Mouse (Mus musculus) retina, postnatal 1 day (tissue): ENCODE results near the gene Gpx7.
A peak's percentile ranks its signal among the peaks of the same experiment; 100 is the strongest.
"Not testable (repeated sequence)": the region's sequence is repeated elsewhere in the genome, so short reads cannot be mapped to it uniquely, and the experiment has no call there.

Source experiments
- DNase-seq: peaks from one replicate; pipeline ENCODE4 v3.0.0-alpha.2; 2012

Gene Gpx7

GRCm38 (mm10) chr4:108388741-108389140 is 18.0 kb downstream of the Gpx7 start:
- peak; percentile 54 for DNase-seq

- DNase-seq, result peak; percentile 93
These were observed 19.0 kb downstream of the Gpx7 start for GRCm38 (mm10) chr4:108387681-108388253.

DNA sequence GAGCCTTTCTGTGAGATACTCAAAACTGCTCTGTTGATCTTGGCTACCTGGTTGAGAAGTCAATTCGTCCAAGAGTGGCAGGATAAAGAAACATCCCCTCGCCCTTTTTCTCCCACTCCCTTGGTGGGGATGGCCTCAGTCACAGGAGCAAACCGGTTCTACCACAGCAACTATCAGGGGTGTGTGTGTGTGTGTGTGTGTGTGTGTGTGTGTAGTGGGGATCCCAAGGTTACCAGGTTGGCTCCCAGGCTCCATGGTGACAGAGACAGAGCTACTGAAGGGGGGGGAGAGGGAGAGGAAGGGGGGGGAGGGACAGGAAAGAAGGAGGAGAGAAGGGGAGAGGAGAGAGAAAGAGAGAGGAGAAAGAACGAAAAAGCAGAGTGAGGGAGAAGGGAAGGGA is 19.7 kb downstream of the Gpx7 start:
- DNase-seq, result no peak

DNA sequence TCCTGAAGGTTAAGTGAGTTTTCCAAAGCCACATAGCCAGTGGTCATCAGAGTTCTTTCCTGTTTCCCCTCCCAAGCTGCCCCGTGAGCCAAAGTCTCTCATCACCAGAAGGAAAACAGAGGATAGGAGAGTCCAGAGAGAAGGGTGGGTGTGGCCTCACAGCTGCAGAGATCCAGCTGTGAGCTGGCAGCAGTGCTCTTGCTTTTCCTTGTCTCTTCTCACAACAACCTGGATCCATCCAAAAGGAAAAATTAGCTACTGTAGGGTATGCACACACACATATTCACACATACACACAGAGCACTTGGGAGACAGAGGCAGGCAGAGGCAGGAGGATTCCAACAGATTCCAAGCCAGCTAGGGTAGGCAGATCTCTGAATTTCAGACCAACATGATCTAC is 20.7 kb downstream of the Gpx7 start:
- no peak for DNase-seq

GRCm38 (mm10) chr4:108383183-108383714 is 23.5 kb downstream of the Gpx7 start, which contains the start of gene Shisal2a:
TSS of gene Shisal2a (minus strand) at chr4:108383349.
- DNase-seq, result peak; percentile 63

DNA sequence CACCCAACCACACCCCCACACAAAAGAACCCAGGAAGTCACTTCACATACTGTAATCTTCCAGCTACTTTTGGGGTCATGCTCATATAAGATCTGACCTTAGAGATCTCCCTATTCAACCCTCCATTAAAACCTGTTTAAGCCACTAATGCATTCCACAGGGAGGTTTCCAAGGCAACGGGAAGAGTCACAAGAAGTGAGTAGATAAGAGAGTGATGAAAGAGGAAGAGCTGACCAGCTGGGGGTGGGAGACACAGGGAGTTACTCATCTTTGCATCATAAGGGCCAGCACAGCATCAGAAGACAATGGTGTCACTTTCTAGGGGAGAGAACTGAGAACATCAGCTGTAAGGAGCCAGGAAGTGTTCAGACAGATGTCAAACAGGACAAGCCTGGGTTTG is 26.6 kb downstream of the Gpx7 start:
- DNase-seq, result no peak

- DNase-seq, result no peak
These were observed 27.3 kb downstream of the Gpx7 start for GRCm38 (mm10) chr4:108379476-108379875.

GRCm38 (mm10) chr4:108372166-108372565 is 34.6 kb downstream of the Gpx7 start:
- no peak for DNase-seq

DNA sequence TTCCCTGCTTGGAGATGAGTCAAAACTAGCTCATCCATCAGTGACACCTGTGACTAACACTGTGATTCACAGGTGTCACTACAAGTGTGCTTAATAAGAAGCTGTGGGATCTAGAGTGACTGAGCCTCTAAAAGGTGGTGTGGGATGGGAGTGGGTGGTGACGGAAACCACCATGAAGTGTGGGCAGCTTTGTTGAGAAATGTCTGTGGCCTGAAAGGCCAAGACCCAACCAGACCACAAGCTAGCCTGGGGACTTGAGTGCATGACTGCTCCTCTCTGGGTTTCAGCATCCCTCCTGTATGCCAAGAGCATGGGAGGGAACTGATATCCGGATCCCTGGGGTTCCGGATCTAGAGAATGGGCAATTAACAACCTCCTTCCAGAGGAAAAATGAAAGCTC is 35.3 kb downstream of the Gpx7 start:
- no peak for DNase-seq

- no peak for DNase-seq
These were observed 36.4 kb downstream of the Gpx7 start for GRCm38 (mm10) chr4:108370409-108370808.

- DNase-seq, result no peak
These were observed 37.5 kb downstream of the Gpx7 start for GRCm38 (mm10) chr4:108369254-108369653.

GRCm38 (mm10) chr4:108364111-108364476 is 42.7 kb downstream of the Gpx7 start:
- DNase-seq, result peak; percentile 32

DNA sequence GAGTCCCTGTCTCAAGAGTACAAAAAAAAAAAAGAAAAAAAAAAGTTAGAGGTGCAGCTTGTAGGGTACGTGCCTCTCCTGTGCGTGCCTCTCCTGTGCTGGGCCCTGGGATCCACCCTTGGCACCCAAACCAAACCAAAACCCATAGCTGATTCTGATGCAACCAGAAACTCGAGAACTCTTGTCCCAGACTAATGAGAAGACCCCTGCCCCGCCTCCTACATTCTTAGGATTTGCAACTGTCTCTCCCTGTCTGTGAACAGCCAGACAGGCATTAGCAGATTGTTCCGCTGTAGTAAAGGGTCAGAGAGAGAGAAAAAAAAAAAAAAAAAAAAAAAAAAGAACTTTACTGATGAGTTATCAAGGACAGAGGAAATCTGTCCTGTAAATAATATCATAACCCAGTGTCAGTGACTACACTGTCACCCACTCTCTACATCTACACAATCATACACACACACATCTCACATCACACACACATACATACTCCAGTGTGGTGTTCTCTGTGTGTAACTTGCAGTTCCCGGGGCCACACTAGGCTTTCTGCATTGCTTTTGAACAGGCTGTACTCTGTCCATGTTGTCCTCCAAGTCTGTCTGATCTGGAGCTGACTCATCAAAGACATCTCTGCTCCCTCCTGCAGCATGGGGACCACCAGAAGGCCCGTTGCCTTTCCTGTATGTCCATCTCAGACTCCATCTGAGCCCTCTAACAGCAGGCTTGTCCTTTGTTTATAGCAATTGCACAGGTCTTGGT is 43.2 kb downstream of the Gpx7 start:
- DNase-seq, result peak; percentile 76

- peak; percentile 94 for DNase-seq
These were observed 44.2 kb downstream of the Gpx7 start for GRCm38 (mm10) chr4:108362321-108363261.

DNA sequence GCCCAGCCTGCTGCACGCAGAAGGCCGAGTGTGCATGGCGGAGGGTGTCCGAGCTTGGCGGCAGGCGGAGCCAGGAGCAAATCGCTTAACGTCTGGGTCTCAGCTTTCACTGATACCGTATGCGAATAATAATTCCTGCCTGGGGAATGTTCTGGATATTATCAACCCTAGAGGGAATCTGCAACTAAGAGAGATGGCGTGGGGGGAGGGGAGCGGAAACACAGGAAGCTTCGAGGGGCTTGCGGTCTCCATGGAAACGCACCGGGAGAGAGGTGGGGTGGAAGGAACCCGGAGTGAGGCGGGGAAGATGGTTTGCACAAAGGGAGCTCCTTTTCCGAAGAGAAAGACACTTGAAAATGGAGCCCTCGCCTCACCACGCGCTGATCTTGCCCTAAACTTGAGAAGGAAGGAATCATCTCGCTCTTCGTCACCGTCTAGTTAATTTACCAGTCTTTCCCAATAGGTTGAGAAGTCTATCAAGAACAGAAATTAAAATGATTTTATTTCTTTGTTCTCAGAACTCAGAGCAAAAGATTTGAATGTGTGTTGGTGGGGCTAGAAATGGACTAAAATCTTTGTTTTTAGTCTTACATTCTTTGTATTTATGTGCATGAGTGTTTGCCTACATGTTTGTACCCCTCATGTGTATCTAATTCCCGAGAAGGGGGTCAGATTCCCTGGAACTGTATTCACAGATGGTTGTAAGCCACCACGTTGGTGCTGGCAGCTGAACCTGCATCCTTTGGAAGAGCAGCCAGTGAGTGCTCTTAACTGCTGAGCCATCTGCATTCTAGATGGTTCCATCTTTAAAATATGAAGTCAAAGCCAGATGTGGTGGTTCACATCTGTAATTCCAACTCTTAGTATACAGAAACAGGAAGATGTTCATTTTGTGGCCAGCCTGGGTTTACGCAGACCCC is 46.4 kb downstream of the Gpx7 start:
- peak; percentile 95 for DNase-seq

- peak; percentile 34 for DNase-seq
These were observed 48.3 kb downstream of the Gpx7 start for GRCm38 (mm10) chr4:108358498-108358897.

DNA sequence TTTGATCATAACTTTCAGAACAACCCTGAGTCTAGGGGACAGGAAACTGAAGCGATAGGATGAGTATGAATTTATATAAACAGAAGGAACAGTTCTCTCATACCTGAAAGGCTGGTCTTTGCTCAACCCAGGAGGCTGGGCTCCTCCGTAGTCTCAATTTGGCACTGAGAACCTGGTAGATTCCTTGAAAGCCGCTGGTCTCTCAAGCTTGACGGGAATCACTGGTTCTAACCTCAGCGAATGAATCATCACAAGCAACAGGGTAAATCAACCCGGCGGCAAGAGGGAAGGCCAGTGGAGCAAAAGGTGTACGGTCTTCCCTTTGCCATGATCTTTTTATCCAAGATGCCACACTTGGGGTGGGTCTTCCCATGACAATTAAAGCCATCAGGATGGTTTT is 49.3 kb downstream of the Gpx7 start:
- no peak for DNase-seq

GRCm38 (mm10) chr4:108353591-108353990 is 53.2 kb downstream of the Gpx7 start:
- DNase-seq, result not testable (repeated sequence)

- peak; percentile 90 for DNase-seq
These were observed 55.9 kb downstream of the Gpx7 start for GRCm38 (mm10) chr4:108350819-108351218.
